Mouse (Mus musculus): ENCODE data around the gene Runx3. TPM values are rescaled to one million over a fixed set of nuclear protein-coding genes. Genes with fewer than 3 reads are reported as not detected.

Gene Runx3
- polyA plus RNA-seq (2015; fragmentation: Nextera tagmentation; extraction: Ambion mirVana): 0.17 and 0.21 TPM in 2 replicates

- Histone ChIP-seq H3K9me3 (ENCODE audit: control insufficient read depth) (no peaks in the 10 kb centered on the region), H3K4me1 (replicated peaks; ENCODE audit: control insufficient read depth, insufficient read depth, low read length) (no peaks in the 10 kb centered on the region), H3K4me3 (ENCODE audit: low read depth, low read length) (no peak within 1 kb of the TSS), H3K27me3 (replicated peaks; ENCODE audit: control insufficient read depth, insufficient read depth, low read length) (no peaks in the 10 kb centered on the region), H3K9ac (ENCODE audit: low read depth, low read length) (no peak within 1 kb of the TSS), H3K27ac (ENCODE audit: low read depth, low read length) (no peak within 1 kb of the TSS), H3K4me2 (replicated peaks; ENCODE audit: low read depth) (no peak within 1 kb of the TSS), H3K36me3 (ENCODE audit: control insufficient read depth, insufficient read depth) (no peaks in the 10 kb centered on the region)
- no peak for ATAC-seq
- no peak for TF ChIP-seq CTCF (IDR thresholded peaks at IDR 0.05; ENCODE audit: low read depth)
- WGBS: 82% methylated on average over 18 of the region's 18 CpGs
Observed at GRCm38 (mm10) chr4:135120342-135121100, at the start of gene Runx3. Runx3 (plus strand) TSS chr4:135120652.

- no peaks in the 10 kb centered on the region for H3K4me1 ChIP-seq (replicated peaks; ENCODE audit: control insufficient read depth, insufficient read depth, low read length)
- no peak overlapping the region for H3K27ac ChIP-seq (ENCODE audit: low read depth, low read length)
- H3K9me3 ChIP-seq (ENCODE audit: control insufficient read depth): no peaks in the 10 kb centered on the region
- H3K4me3 ChIP-seq (ENCODE audit: low read depth, low read length): no peak overlapping the region
- no peak for TF ChIP-seq CTCF (IDR thresholded peaks at IDR 0.05; ENCODE audit: low read depth)
- no peaks in the 10 kb centered on the region for H3K27me3 ChIP-seq (replicated peaks; ENCODE audit: control insufficient read depth, insufficient read depth, low read length)
- H3K9ac ChIP-seq (ENCODE audit: low read depth, low read length): no peak overlapping the region
- 86% methylated on average over 6 of the region's 6 CpGs for WGBS
- no peak overlapping the region for H3K4me2 ChIP-seq (replicated peaks; ENCODE audit: low read depth)
- H3K36me3 ChIP-seq (ENCODE audit: control insufficient read depth, insufficient read depth): no peaks in the 10 kb centered on the region
- ATAC-seq: no peak
Observed at GRCm38 (mm10) chr4:135072671-135073070, 47.8 kb upstream of the Runx3 start.

- no peak for ATAC-seq
- Histone ChIP-seq H3K27me3 (replicated peaks; ENCODE audit: control insufficient read depth, insufficient read depth, low read length) (no peaks in the 10 kb centered on the region), H3K27ac (ENCODE audit: low read depth, low read length) (no peak overlapping the region), H3K9ac (ENCODE audit: low read depth, low read length) (no peak overlapping the region), H3K4me3 (ENCODE audit: low read depth, low read length) (no peak overlapping the region), H3K4me1 (replicated peaks; ENCODE audit: control insufficient read depth, insufficient read depth, low read length) (no peaks in the 10 kb centered on the region), H3K36me3 (ENCODE audit: control insufficient read depth, insufficient read depth) (no peaks in the 10 kb centered on the region), H3K4me2 (replicated peaks; ENCODE audit: low read depth) (no peak overlapping the region), H3K9me3 (ENCODE audit: control insufficient read depth) (no peaks in the 10 kb centered on the region)
- WGBS: 44% methylated on average over 10 of the region's 10 CpGs
- no peak for TF ChIP-seq CTCF (IDR thresholded peaks at IDR 0.05; ENCODE audit: low read depth)
Observed at GRCm38 (mm10) chr4:135073523-135073922, 46.9 kb upstream of the Runx3 start.

GRCm38 (mm10) chr4:135074646-135075045, 45.8 kb upstream of the Runx3 start:
- no peaks in the 10 kb centered on the region for H3K9me3 ChIP-seq (ENCODE audit: control insufficient read depth)
- 67% methylated on average over 4 of the region's 4 CpGs for WGBS
- no peak overlapping the region for H3K4me2 ChIP-seq (replicated peaks; ENCODE audit: low read depth)
- H3K27me3 ChIP-seq (replicated peaks; ENCODE audit: control insufficient read depth, insufficient read depth, low read length): no peaks in the 10 kb centered on the region
- H3K4me3 ChIP-seq (ENCODE audit: low read depth, low read length): no peak overlapping the region
- ATAC-seq: no peak
- no peak overlapping the region for H3K9ac ChIP-seq (ENCODE audit: low read depth, low read length)
- no peak overlapping the region for H3K27ac ChIP-seq (ENCODE audit: low read depth, low read length)
- no peak for TF ChIP-seq CTCF (IDR thresholded peaks at IDR 0.05; ENCODE audit: low read depth)
- no peaks in the 10 kb centered on the region for H3K4me1 ChIP-seq (replicated peaks; ENCODE audit: control insufficient read depth, insufficient read depth, low read length)
- no peaks in the 10 kb centered on the region for H3K36me3 ChIP-seq (ENCODE audit: control insufficient read depth, insufficient read depth)

- WGBS: 86% methylated on average over 6 of the region's 6 CpGs
- Histone ChIP-seq H3K9ac (ENCODE audit: low read depth, low read length) (no peak overlapping the region), H3K4me2 (replicated peaks; ENCODE audit: low read depth) (no peak overlapping the region), H3K27ac (ENCODE audit: low read depth, low read length) (no peak overlapping the region), H3K36me3 (ENCODE audit: control insufficient read depth, insufficient read depth) (no peaks in the 10 kb centered on the region), H3K4me3 (ENCODE audit: low read depth, low read length) (no peak overlapping the region), H3K9me3 (ENCODE audit: control insufficient read depth) (no peaks in the 10 kb centered on the region), H3K4me1 (replicated peaks; ENCODE audit: control insufficient read depth, insufficient read depth, low read length) (no peaks in the 10 kb centered on the region), H3K27me3 (replicated peaks; ENCODE audit: control insufficient read depth, insufficient read depth, low read length) (no peaks in the 10 kb centered on the region)
- ATAC-seq: no peak
- no peak for TF ChIP-seq CTCF (IDR thresholded peaks at IDR 0.05; ENCODE audit: low read depth)
Observed at GRCm38 (mm10) chr4:135075360-135075759, 45.1 kb upstream of the Runx3 start.

GRCm38 (mm10) chr4:135076611-135077010, 43.8 kb upstream of the Runx3 start:
- no peak for ATAC-seq
- no peak for TF ChIP-seq CTCF (IDR thresholded peaks at IDR 0.05; ENCODE audit: low read depth)
- WGBS: 81% methylated on average over 5 of the region's 5 CpGs

More at GRCm38 (mm10) chr4:135076611-135077010, 43.8 kb upstream of the Runx3 start:
- Histone ChIP-seq H3K27me3 (replicated peaks; ENCODE audit: control insufficient read depth, insufficient read depth, low read length) (no peaks in the 10 kb centered on the region), H3K4me2 (replicated peaks; ENCODE audit: low read depth) (no peak overlapping the region), H3K27ac (ENCODE audit: low read depth, low read length) (no peak overlapping the region), H3K36me3 (ENCODE audit: control insufficient read depth, insufficient read depth) (no peaks in the 10 kb centered on the region), H3K4me3 (ENCODE audit: low read depth, low read length) (no peak overlapping the region), H3K9me3 (ENCODE audit: control insufficient read depth) (no peaks in the 10 kb centered on the region), H3K4me1 (replicated peaks; ENCODE audit: control insufficient read depth, insufficient read depth, low read length) (no peaks in the 10 kb centered on the region), H3K9ac (ENCODE audit: low read depth, low read length) (no peak overlapping the region)
